Mouse (Mus musculus) megakaryocyte, embryonic 14.5 days (primary cell): ENCODE data around the gene Spty2d1.

Experiments used
- FLI1 ChIP-seq: IDR thresholded peaks from 2 replicates; pipeline ENCODE4 v1.6.1; 2012; ENCODE audit warnings: low read length, inconsistent platforms, mixed read lengths
- GATA1 ChIP-seq: IDR thresholded peaks from 3 replicates; pipeline ENCODE4 v1.6.1; 2012; ENCODE audit warnings: mixed read lengths, low read length, inconsistent platforms, borderline replicate concordance

GRCm38 (mm10) chr7:46997644-46998395 lies 10.4 kb downstream of the Spty2d1 start:
- TF ChIP-seq GATA1 (no peak), FLI1 (no peak)
